Mouse (Mus musculus) cortical plate, adult 2 months (tissue): ENCODE results near the gene Fabp6. TPM values are rescaled to one million over a fixed set of nuclear protein-coding genes. Genes with fewer than 3 reads are reported as not detected.

ENCODE experiments used
- H3K27ac ChIP-seq: fragments of 200-500 bp; 2 replicates; pipeline ENCODE4 v1.5.1; 2012; ENCODE audit warnings: low read length, control low read depth, inconsistent platforms; ENCODE audit not compliant: insufficient read depth
- H3K4me1 ChIP-seq: fragments of 200-500 bp; 2 replicates; pipeline ENCODE4 v1.6.1; 2011; ENCODE audit warnings: low read length; ENCODE audit not compliant: control insufficient read depth, insufficient read depth
- H3K4me3 ChIP-seq: fragments of 200-500 bp; 2 replicates; pipeline ENCODE4 v1.5.1; 2011; ENCODE audit warnings: mild to moderate bottlenecking, low read length, control low read depth; ENCODE audit not compliant: insufficient read depth
- CTCF ChIP-seq: fragments of 200-500 bp; IDR thresholded peaks from 2 replicates; pipeline ENCODE4 v1.5.1; 2011; ENCODE audit warnings: mild to moderate bottlenecking, control low read depth, low read length; ENCODE audit not compliant: insufficient read depth; ENCODE audit errors: extremely low read depth
- POLR2A ChIP-seq: fragments of 200-500 bp; IDR thresholded peaks from 2 replicates; pipeline ENCODE4 v1.6.1; 2011; ENCODE audit warnings: mild to moderate bottlenecking, low read length, control low read depth; ENCODE audit not compliant: insufficient read depth; ENCODE audit errors: extremely low read depth
- polyA plus RNA-seq: library from polyadenylated mRNA; depleted of rRNA; stranded (reverse); fragments of >200 nt; gene quantifications from 2 replicates; pipeline ENCODE4 v1.2.3, GENCODE M21; 2012; rRNA removed

Fabp6 gene
- polyA plus RNA-seq: 0.28 TPM in 1 of 2 replicates, not detected in the other

GRCm38 (mm10) chr11:43601440-43601839 lies at the start of gene Fabp6:
Fabp6 (minus strand) TSS chr11:43601540.
- TF ChIP-seq POLR2A (no peak), CTCF (no peak)
- Histone ChIP-seq H3K4me1 (no peaks in the 10 kb centered on the region), H3K27ac (no peak within 1 kb of the TSS), H3K4me3 (no peak within 1 kb of the TSS)

DNA sequence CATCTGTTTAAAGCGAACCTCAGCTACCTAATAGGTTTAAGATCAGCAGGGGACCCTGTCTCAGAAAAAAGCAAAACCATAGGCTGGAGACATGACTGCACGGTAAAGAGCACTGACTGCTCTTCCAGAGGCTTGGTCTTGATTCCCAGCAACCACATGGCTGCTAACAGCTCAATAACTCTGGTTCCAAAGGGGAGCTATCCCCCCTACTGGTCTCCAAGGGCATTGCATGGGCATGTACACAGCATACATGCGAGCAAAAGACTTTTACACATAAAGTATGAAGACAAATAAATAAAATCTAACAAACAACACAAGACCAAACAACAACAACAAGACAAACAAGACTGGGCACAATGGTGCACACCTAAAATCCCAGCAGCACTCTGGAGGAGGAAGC lies 43.9 kb upstream of the Fabp6 start:
- no peaks in the 10 kb centered on the region for H3K4me1 ChIP-seq
- H3K4me3 ChIP-seq: no peak overlapping the region
- no peak overlapping the region for H3K27ac ChIP-seq
- TF ChIP-seq POLR2A (no peak), CTCF (0 out of 2 replicates have a peak, but pooled peaks have one; percentile 2)

GRCm38 (mm10) chr11:43643180-43643591 lies 41.8 kb upstream of the Fabp6 start:
- Histone ChIP-seq H3K4me3 (no peak overlapping the region), H3K27ac (no peak overlapping the region), H3K4me1 (no peaks in the 10 kb centered on the region)
- no peak for TF ChIP-seq POLR2A
- TF ChIP-seq CTCF: no peak

DNA sequence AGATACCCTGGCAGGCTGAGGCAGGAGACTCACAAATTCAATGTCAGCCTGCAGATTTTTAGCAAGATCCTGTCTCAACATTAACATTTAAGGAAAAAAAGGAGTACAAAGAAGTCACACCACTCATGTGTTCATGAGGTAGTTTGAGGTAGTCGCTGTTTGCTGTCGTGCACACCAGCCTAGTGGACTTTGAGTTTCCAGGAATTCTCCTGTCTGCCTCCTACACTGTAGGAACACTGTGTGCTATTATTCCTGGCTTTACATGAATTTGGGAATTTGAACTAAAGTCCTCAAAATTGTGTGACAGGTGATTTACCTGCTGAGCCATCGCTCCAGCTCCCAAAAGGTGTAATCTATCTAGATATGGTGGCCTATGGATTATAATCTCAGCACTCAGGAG lies 37.1 kb upstream of the Fabp6 start:
- TF ChIP-seq CTCF: no peak
- TF ChIP-seq POLR2A: no peak
- no peak overlapping the region for H3K4me3 ChIP-seq

DNA sequence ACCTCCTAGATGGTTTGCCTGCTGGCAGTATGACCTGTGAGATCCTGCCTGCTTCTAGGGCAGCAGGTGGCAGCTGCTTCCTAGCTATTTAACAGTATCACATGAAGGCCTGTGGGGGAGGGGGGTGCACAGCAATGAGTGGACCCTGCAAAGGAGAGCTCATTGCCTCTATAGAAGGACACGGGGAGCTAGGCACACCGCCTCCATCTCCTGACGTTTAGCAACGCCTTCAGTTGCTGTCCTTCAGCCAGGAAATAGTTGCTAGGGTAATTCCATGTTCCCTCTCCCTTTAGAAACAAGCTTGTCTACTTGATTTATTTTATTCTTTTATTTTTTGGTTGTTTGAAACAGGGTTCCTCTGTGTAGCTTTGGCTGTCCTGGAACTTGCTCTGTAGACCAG lies 35.4 kb upstream of the Fabp6 start:
- peaks cover 11% of the 10 kb centered on the region for H3K4me1 ChIP-seq
- H3K27ac ChIP-seq: 0 out of 2 replicates have a peak overlapping the region, but pooled peaks have one; percentile 54
- TF ChIP-seq POLR2A (no peak), CTCF (no peak)
- no peak overlapping the region for H3K4me3 ChIP-seq

More for the DNA sequence above, 37.1 kb upstream of the Fabp6 start:
- Histone ChIP-seq H3K27ac (no peak overlapping the region), H3K4me1 (peaks cover 3% of the 10 kb centered on the region)

DNA sequence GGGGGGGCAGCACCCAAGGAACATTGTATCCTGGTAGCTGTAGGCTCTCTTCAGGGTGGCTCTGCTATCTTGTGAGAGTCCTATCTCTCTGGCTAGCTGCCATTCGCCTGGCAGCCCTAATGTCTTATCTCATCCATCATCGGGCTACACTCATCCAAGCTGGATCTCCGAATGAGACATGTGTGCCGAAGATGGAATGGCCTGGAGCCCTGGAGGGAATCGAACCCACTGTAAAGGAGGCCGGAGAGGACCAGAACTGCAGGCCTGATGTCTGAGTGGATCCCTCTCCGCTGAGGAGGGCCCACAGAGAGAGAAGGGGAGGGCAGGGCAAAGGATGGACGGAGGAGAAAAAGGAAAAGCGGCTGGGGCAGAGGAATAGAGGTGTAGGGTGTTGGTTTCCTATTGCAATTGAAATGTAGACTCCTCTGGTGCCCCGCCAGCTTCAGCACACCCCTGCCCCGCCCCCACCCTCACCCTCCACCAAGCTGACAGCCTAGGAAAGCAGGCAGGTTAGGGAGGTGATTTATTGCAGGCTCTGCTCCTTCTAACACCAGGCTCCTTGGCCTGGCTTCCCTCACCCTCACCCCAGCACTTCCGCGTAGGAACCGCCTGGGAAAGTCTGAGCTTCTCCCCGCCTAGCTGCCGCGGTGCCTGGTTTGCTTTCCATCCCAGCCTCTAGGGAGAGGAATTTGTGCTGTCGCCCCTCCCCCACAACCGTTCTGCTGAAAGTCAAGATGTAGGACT lies 32.5 kb upstream of the Fabp6 start:
- peak overlapping the region; percentile 79; the same call in 1 of the 2 replicates for H3K27ac ChIP-seq
- TF ChIP-seq POLR2A: no peak
- peaks cover 11% of the 10 kb centered on the region for H3K4me1 ChIP-seq
- H3K4me3 ChIP-seq: no peak overlapping the region

DNA sequence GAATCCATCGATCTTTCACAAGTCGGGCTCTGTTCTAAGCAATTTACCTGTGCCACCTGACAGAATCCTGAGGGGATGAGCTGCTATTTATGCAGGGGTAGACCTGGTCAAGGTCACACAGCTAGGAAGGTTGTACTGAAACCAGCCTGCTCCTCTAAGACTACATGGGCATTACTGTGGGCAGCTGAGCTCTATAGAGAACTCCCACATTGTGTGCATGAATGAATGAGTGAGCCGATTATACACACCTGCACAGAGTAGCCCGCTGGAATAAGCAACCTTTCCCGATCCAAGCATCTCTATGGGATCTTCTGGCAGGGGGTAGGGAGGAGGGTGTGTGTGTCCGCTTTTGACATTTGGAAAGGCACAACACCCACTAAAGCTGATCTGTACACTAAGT lies 31.8 kb upstream of the Fabp6 start:
- Histone ChIP-seq H3K27ac (peak overlapping the region; percentile 36; the same call in 1 of the 2 replicates), H3K4me1 (peaks cover 11% of the 10 kb centered on the region), H3K4me3 (no peak overlapping the region)
- TF ChIP-seq POLR2A (no peak), CTCF (no peak)

DNA sequence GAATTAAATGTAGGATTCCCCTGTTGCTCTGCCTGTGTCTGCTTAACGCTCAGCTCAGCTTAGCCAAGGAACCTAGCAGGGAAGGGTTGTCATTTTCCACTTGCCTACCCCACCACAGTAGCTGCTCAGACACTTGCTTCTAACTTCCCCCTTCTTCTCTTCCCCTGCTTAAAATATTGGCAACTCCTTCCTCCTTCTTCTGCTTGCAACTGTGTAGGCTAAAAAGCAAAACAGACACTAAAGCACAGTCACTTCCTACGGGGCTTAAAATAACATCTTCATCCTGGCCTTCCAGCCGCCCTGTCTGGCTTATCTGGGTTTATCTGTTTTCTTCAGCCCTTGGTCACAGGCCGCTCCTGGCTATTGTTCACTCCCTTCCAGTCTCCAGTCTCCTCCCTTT lies 31.2 kb upstream of the Fabp6 start:
- TF ChIP-seq CTCF (no peak), POLR2A (0 out of 2 replicates have a peak, but pooled peaks have one; percentile 22)
- no peak overlapping the region for H3K4me3 ChIP-seq
- 0 out of 2 replicates have a peak overlapping the region, but pooled peaks have one; percentile 62 for H3K27ac ChIP-seq
- H3K4me1 ChIP-seq: peaks cover 11% of the 10 kb centered on the region

DNA sequence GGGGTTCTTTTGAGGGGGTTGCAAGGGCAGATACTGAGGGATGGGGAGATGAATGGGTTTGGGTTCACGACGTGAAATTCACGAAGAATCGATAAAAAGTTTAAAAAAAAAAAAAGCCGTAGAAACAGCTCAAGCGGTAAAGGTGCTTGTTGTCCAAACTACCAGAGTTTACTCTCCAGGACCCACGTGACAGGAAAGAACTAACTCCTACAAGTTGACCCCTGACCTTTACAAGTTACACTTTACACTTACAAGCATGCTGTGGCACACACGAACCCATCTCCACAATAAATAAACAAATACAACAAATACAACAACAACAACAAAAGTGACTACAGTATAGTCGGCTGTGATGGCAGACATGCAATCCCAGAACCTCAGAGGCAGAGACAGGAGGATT lies 30.3 kb upstream of the Fabp6 start:
- H3K4me3 ChIP-seq: no peak overlapping the region
- H3K4me1 ChIP-seq: peaks cover 11% of the 10 kb centered on the region
- no peak for TF ChIP-seq CTCF
- H3K27ac ChIP-seq: no peak overlapping the region
